Mouse (Mus musculus): ENCODE data around the gene Dnajb1.
A peak's percentile ranks its signal among the peaks of the same experiment; 100 is the strongest.

Dnajb1 gene

DNA sequence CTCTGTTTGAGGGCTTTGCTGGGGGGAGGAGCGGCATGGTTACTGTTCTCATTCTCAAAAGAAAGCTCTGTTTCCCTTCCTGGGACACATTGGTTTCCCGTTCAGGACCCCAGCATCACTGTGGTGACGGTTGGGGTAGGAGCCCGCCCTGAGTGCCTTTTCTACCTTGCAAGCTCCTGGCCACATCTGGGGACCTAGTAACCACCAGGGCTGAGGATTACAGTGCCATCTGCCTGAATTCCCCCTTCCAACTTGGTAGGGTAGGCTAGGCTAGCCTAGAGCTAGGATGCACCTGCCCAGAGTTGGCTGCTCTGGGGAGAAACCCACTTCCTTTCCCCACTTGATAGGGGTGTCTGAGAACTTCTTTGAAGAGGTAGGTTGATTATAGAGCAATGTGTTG lies 3.9 kb downstream of the Dnajb1 start:
- no peak for DNase-seq (ENCODE audit: low spot score)

DNA sequence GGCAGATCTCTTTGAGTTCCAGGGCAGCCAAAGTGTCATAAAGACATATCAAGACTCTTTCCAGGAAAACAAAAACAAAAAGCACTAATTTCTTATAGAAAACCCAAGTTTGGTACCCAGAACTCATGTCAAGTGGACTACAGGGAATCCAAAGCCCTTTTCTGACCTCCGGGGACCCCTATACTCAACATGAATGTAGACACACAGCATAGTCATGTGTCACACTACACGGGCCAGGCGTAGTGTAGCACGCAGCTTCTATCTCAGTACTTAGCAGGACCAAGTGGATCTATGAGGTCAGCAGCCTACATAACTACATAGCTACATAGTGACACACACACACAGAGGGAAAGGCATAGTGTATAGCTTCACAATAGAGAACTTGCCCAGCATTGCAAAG lies 5.7 kb downstream of the Dnajb1 start:
- no peak for DNase-seq (ENCODE audit: low spot score)

DNA sequence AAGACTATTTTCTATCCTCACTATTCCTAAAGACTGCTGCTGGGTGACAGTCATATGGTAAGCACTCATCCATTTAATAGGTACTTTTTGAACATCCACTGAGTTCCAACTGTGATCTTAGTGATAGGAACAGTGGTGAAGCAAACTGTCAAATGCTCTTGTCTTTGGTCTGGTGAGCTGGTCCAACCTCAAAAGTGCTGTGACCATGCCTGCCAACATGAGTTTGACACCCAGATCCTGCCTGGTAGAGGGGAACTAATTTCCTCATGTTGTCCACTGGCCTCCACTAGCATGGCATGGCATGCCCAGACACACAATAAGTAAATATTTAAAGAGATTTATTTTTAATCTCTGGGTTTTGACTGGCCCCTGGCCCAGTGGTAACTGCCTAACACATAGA lies 8.6 kb downstream of the Dnajb1 start:
- DNase-seq (ENCODE audit: low spot score): no peak

DNA sequence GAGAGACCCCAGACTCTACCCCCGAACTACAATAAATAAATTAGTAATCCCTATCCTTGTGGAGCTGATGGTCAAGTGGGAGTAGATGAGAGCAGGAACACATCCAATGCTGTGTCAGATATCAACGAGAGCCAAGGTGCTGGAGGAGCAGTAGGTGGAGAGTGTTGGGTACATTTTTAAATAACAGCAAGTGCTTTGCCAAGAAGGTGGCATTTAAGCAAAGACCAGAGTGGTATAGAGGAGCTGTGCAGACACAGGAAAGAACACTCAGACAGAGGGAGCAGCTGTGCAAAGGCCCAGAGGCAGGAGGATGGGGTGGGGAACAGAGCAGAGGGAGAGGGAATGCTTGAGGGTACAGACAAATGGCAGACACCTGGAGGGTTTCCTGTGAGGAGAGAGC lies 9.1 kb downstream of the Dnajb1 start:
- no peak for DNase-seq (ENCODE audit: low spot score)

DNA sequence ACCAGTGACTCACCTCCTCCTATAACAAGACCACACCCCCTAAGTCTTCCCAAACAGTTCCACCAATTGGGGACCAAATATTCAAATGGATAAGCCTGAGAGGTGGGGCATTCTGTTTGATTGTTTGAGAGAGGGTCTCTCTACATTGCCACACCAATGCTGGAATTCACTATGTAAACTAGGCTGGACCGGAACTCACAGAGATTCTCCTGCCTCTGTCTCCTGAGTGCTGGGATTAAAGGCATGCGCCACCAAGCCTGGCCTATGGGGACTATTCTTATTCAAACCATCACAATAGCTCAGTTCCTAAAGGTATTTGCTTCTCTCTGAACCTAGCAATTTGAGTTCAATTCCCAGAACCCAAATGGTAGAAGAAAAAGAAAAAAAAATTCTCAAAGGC lies 10.6 kb downstream of the Dnajb1 start:
- no peak for DNase-seq (ENCODE audit: low spot score)

DNA sequence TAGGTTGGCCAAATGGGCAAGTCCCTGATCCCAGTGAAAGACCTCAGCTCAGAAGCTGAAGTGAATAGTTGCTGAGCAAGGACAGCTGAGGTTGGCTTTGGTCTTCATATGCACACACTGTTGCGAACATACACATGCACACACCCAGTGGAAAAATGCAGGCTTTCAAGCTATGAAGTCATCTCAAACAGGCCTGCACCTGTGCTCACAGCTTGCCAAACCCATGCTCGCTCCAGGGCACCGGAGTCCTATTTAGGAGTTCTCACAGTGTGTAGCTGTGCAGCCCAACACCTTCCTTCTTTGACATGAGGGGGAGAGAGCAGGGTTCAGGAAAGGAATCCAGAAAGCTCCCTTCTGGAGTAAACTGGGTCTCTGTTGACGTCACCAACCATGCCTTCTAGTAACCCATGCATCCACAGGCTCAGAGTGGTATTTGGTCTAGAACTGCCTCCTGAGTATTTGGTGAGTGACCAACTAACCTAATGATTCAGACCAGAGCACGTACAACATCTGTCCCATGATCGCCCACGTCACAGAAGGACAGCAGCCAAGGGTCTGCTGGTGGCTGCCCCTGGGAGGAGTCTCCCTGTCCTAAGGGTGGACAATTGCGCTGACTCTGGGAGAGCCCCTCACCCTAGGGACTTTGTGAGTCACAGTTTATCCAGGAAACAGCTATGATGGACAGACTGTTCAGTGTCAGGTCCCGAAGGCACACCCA lies 11.7 kb downstream of the Dnajb1 start:
- DNase-seq (ENCODE audit: low spot score): no peak

DNA sequence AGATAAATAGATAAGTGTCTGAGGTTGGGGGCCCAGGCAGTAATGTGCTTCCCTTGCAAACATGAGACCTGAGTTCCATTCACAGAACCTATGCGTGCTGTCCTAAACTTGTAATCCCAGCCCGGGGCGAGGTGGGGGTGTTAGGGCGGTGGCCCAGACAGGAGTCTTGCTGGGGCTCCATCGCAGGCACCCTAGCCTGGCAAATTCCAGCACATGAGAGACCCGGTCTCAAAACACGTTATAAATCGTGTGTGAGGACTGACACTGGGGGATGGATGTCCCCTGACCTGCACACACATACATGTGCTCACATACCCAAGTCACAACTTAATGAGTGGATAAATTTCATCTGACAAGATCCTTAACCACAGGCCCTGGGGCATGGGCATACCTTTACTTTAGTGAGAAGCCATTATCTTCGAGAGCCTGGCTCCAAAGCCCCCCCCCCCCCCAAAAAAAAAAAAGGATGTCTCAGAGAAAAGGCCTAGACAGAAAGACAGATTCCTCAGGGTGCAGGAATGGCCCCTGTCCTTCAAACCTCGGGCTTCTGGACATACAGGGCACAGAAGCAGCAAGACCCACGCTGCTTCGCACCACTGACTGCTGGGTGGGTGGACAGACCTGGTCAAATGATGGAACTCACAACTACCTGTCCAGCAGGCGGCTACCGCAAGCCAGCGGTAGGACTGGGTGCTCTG lies 13.8 kb downstream of the Dnajb1 start:
- no peak for DNase-seq (ENCODE audit: low spot score)

DNA sequence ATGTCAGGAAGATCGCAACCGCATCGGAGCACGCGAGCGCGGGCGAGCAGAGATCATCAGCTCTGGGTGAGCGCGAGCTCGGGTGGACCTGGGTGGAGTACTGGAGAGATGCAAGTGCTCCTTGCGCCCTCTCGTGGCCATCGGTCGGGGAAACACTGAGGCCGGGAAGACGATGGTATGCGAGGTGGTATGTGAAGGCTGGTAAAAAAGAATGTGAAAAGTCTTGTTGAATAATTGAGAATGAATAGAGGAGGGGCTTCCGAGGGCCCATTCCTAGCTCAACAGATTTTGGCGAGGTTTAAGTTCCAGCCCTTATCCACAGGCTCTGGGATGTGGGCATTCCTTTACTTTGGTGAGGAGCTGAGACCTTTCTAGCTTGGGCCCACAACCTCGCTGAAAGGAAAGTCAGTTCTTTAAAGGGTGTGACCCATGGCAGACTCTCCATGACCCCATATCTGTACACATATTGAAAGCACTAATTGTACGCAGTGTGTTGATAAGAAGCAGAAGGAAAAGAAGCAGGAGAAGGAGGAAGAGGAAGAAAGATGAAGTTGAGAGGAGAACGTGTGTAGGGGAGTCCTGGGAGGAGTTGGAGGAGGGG lies 14.5 kb downstream of the Dnajb1 start:
- peak; percentile 62 for DNase-seq (ENCODE audit: low spot score)

DNA sequence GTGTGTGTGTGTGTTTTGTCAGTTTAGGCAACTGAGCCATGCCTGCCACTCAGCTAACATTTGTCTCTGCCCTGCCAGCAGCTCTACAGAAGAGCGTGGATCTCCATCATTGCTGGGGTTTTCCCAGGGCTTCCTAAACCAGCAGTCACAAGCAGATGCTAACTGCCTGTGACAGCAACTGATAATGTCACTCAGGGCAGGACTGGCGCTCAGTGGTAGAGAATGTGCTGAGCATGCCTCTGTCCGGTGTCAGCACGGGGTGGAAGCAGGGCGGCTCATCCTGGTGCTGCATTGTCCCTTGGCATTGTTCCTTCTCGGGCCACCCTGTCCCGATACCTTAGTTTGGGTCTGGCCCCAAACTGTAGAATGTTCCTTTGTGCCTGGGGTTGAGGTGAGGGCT lies 15.6 kb downstream of the Dnajb1 start:
- no peak for DNase-seq (ENCODE audit: low spot score)

DNA sequence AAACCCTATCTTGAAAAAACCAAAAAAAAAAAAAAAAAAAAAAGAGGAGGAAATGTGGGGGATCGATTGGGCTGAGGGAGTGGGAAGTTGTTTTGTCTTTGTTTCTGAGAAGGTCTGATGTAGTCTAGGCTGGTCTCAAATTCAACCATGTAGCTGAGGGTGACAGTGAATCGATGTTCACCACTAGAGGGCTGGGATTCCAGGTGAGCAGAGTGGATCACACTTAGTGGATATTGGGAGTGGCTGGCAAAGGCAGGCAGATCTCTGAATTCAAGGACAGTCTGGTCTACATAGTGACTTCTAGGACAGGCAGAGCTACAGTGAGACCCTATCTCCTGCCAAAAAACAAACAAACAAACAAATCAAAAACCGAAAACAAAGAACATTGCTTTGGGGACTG lies 16.7 kb downstream of the Dnajb1 start:
- no peak for DNase-seq (ENCODE audit: low spot score)

DNA sequence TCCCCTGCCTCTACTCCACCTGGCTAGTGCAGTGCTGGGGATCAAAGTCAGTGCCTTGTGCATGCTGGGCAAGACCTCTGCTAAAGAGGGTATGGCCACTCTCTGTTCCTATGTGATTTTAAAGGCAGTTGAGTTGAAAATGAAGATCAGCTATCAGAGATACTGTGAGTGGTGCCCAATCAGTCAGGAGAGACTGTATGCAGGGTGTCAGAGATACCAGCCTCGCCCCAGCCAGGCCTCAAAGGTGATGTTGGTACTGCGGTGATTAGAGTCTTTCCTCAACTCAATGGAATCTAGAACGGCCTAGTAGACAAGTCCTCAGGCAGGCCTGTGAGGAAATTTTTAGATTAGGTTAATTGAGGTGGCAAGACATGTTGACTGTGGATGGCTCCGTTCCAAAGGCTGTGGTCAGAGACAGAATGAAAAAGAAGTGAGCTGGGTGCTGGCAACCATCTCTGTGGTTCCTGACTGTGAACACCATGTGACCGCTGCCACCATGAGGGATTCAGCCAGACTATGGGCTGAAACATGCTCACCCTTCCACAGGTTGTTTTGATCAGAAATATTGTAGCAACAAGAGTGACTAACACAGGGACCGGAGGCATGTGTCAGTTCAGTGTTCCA lies 17.8 kb downstream of the Dnajb1 start:
- DNase-seq (ENCODE audit: low spot score): no peak

DNA sequence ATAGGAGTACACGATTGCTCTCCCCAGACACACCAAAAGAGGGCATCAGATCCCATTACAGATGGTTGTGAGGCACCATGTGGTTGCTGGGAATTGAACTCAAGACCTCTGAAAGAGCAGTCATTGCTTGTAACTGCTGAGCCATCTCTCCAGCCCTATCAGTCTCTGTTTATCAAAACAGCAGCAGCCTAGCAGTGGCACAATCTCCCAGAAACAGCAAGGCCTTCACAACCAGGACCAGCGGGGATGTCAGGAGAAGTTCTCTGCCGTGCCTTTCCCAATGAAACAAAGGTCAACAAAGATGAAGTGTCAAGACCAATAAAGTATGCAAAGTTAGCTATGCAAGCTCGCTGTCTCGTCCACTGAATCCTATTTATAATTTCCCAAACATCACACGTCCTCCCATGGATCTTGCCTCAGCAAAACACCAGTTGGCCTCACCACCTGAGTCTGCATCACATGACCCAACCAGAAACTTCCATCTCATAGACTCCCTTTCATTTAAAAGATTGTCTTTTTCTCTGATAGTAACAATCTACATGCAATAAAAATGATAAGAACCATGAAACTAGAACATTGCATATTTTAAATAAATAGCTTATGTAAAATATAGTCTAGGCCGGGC lies 24.2 kb downstream of the Dnajb1 start:
- no peak for DNase-seq (ENCODE audit: low spot score)

DNA sequence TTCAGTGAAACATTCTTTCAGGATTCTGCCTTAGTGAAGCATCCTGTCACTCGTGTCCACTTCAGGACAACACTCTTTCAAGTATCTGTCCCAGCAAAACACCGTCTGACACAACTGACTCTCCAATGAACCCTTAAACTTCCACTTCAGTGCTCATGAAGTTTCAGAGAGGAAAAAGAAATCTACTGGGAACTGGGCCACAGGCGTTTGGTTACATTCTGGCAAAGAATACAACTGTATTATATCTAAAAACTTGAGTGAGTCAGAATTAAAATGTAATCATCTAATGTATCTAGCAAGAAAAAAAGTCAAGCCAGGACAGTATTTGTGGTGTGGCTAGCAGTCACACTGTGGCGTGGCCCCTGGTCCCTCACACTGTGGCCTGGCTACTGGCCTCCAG lies 30.9 kb downstream of the Dnajb1 start:
- no peak for DNase-seq (ENCODE audit: low spot score)

DNA sequence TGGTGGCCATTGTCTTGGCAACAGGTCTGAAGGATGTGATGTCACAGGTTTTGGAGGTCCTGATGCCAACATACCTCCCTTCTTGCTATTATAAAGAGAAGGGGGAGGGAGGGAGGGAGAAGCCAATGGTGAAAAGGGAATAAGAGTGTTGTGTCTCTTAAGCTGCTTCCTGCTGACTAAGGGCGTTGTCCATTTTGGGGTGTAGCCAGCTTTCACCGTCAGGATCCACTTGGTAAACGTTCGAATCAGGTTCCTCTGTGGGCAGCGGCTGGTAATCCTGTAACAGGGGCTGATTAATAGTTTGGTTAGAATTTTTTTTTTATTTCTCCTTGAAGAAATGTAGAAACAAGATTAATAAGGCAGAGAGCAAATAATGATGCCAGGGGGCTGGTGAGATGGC lies 31.7 kb downstream of the Dnajb1 start:
- DNase-seq (ENCODE audit: low spot score): no peak

DNA sequence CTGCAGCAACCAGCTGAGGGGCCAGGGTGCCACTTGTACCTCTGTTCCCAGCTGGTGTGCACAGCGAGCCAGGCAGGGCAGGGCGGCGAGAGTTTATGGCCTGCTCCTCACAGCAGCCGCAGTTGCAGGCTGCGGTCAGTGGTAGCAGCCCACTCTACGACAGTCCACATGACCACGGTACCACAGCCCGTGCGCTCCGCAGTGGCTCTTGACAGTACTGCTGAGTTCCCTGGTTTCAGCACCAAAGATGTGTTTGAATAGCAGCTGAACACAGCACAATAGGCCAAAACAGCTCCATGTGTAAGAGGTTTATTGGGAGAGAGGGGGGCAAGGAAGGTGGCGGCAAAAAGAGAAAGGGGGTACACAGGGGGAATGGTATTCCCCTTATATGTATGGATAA lies 39.5 kb downstream of the Dnajb1 start:
- DNase-seq (ENCODE audit: low spot score): no peak

DNA sequence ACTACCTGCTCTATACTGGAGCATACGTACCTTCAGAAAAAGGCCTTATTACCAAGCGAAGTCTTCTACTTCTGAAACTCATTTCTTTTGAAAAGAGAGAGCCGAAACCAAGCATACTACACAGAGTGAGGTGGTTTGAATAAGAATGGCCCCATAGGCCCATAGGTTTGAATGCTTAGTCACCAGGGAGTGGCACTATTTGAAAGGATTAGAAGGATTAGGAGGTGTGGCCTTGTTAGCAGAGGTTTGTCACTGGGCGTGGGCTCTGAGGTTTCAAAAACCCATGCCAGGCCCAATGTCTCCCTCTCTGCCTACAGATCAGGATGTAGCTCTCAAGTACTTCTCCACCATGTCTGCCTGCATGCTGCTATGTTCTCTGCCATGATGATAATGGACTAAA lies 40.0 kb downstream of the Dnajb1 start:
- no peak for DNase-seq (ENCODE audit: low spot score)

DNA sequence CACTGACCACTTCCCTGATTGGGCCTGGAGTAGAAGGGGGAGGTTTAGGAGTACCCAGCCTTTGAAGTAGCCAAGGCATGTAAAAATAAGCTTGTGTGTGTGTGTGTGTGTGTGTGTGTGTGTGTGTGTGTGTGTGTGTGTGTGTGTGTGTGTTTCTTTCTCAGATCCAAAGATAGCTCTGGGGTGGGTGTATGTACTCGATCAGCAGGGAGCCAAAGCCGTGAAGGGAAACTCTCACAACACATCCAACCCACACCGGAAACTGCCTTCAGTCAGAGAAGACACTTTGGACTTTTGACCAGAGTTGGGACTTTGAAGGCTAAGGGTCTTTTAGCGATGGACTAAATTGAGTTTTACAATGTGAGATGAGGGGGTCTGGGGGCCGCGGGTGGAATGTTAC lies 41.7 kb downstream of the Dnajb1 start:
- no peak for DNase-seq (ENCODE audit: low spot score)

DNA sequence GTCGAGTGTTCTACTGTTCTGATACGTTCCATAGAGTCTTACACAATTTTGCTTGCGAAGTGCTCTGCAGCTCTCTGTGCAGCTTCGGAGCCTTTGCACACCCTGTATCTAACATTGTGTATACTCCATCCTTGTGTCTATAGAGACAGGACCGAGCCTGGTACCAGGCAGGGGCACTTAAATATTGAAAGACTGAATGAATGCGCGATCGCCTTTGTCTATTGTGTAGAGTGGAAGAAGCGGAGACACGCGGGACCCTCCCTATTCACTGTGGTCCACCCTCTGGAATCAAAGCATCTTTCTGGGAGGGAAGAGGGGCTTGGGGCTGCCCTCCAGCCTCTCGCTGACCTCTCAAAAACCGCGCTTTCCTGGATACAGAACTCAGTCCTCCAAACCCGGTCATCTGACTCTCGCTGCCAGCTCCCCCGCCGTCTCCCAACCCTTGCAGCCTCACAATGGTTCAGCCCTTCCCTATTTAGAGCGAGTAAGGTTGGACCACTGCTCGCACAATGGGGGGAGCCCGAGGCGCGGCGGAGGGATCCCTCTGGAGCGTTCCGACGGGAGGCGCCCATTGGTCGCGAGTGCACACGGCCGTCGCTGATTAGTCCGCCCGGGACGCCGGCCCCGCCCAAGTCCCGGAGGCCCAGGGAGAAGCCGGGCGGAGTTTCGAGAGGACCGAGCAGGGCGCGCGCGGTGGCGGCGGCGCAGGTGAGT lies 44.2 kb downstream of the Dnajb1 start, which contains the start of gene Gipc1:
Gipc1 (plus strand) TSS at position 648 of the 714 bp plus-strand sequence.
- peak; percentile 95 for DNase-seq (ENCODE audit: low spot score)

DNA sequence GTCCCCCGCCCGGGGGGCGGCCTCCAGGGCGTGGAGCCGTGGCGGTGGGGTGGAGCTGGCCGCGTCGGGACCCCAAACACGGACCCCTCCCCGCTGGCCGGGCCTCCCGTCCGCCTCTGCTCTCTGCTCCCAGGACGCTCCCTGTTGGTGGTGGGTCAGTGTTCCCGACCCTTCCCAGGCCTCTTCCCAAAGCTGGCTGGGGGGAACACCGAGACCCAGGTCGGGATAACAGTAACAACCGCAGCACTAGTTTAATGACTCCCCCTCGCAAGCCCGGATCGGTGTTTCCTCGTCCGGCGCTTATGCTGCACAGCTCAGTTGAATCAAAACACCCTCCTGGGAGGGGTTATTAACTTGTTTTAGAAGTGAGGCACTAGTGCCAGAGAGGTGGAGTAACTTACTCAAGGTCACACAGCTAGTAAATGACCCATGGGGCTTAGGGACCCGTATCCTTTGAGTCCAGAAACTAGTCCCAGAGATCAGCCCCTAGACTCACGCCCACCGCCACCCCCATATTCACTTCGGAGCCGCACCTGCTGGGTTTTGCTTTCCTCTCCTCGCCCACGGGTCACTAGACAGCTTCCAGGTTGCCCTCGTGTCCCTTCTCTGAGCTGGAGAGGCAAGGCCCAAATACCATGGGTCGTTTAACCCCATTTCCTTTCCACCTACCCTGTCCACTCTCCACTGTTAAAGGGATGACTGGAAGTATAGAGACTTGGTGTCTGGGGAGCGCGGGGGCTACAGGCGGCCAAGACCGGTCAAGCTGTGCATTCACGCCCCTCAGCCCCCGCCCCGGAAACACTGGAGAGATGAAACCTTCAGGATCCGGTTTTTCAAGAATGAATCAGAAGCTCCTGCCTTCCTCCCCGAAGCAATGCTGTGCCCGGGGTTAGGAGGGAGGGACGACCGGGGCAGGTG lies 45.0 kb downstream of the Dnajb1 start:
- DNase-seq (ENCODE audit: low spot score): no peak

DNA sequence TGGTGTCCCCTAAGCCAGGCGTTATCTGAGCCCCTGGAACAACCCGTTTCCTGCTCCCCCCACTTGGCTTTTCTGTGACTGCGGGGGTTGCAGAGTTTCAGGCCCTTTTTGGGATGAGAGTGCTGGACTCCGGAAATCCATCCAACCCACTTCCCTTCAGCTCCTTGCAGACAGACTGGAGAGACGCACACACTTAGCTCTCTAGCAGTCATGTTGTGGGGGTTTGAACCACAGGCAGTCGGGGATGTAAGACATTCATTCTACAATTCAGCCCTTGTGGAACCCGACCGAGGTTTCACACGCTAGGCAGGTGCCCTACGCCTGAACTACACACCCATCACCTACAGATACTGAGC lies 45.6 kb downstream of the Dnajb1 start:
- no peak for DNase-seq (ENCODE audit: low spot score)

DNA sequence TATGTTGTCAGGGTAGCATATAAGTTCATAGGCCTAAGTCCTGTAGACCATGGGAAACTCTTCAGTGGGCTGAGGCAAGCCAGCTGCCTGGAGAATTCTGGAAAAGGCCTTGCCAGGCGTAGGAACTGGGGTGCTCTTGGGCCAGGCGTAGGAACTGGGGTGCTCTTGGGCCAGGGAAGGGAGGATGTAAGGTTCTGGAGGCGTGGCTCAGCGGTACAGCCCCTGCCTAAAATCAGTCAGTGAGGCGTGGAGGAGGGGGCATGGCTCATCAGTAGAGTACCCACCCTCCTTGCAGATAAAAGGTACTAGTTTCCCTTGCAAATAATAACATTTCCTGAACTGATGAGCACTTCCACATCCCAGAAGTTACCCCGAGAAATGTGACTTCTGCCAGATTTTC lies 46.7 kb downstream of the Dnajb1 start:
- no peak for DNase-seq (ENCODE audit: low spot score)

Measured in ovary, adult 18-20 months (tissue).